Mouse (Mus musculus): ENCODE data around the gene Slc2a4. TPM values are rescaled to one million over a fixed set of nuclear protein-coding genes. Genes with fewer than 3 reads are reported as not detected.

Slc2a4 gene
- polyA plus RNA-seq, 1 experiment, result 0.35 TPM

- TF ChIP-seq GATA1 (IDR thresholded peaks at IDR 0.05; ENCODE audit: low read length), result no peak
Measured at GRCm38 (mm10) chr11:69981141-69981762, 33.3 kb upstream of the Slc2a4 start, which contains the start of gene Ctdnep1. Gene Ctdnep1, plus strand, starts transcription at chr11:69981156.

GRCm38 (mm10) chr11:69980196-69981140 is 32.5 kb upstream of the Slc2a4 start:
- no peak for TF ChIP-seq GATA1 (IDR thresholded peaks at IDR 0.05; ENCODE audit: low read length)

GRCm38 (mm10) chr11:69979827-69980195 is 31.8 kb upstream of the Slc2a4 start:
- no peak for TF ChIP-seq GATA1 (IDR thresholded peaks at IDR 0.05; ENCODE audit: low read length)

GRCm38 (mm10) chr11:69976271-69976670 is 28.3 kb upstream of the Slc2a4 start:
- no peak for TF ChIP-seq GATA1 (IDR thresholded peaks at IDR 0.05; ENCODE audit: low read length)

- no peak for TF ChIP-seq GATA1 (IDR thresholded peaks at IDR 0.05; ENCODE audit: low read length)
Measured at GRCm38 (mm10) chr11:69974907-69975306, 26.9 kb upstream of the Slc2a4 start.

GRCm38 (mm10) chr11:69970775-69971174 is 22.8 kb upstream of the Slc2a4 start:
- TF ChIP-seq GATA1 (IDR thresholded peaks at IDR 0.05; ENCODE audit: low read length), result no peak

GRCm38 (mm10) chr11:69970222-69970621 is 22.2 kb upstream of the Slc2a4 start:
- TF ChIP-seq GATA1 (IDR thresholded peaks at IDR 0.05; ENCODE audit: low read length), result no peak

GRCm38 (mm10) chr11:69968793-69969192 is 20.8 kb upstream of the Slc2a4 start:
- TF ChIP-seq GATA1 (IDR thresholded peaks at IDR 0.05; ENCODE audit: low read length), result no peak

- TF ChIP-seq GATA1 (IDR thresholded peaks at IDR 0.05; ENCODE audit: low read length), result no peak
Measured at GRCm38 (mm10) chr11:69966860-69967517, 19.0 kb upstream of the Slc2a4 start.

- no peak for TF ChIP-seq GATA1 (IDR thresholded peaks at IDR 0.05; ENCODE audit: low read length)
Measured at GRCm38 (mm10) chr11:69966006-69966859, 18.2 kb upstream of the Slc2a4 start.

GRCm38 (mm10) chr11:69965271-69966005 is 17.4 kb upstream of the Slc2a4 start:
- TF ChIP-seq GATA1 (IDR thresholded peaks at IDR 0.05; ENCODE audit: low read length), result no peak

- no peak for TF ChIP-seq GATA1 (IDR thresholded peaks at IDR 0.05; ENCODE audit: low read length)
Measured at GRCm38 (mm10) chr11:69964650-69965270, 16.8 kb upstream of the Slc2a4 start, which contains the start of gene Cldn7. Gene Cldn7, plus strand, starts transcription at chr11:69964779.

- no peak for TF ChIP-seq GATA1 (IDR thresholded peaks at IDR 0.05; ENCODE audit: low read length)
Measured at GRCm38 (mm10) chr11:69961841-69962240, 13.9 kb upstream of the Slc2a4 start.

- TF ChIP-seq GATA1 (IDR thresholded peaks at IDR 0.05; ENCODE audit: low read length), result no peak
Measured at GRCm38 (mm10) chr11:69960616-69961015, 12.6 kb upstream of the Slc2a4 start.
